Mouse (Mus musculus) heart, postnatal 25 days (tissue): ENCODE data around the gene Nphs2. TPM values are rescaled to one million over a fixed set of nuclear protein-coding genes. Genes with fewer than 3 reads are reported as not detected.
"Not testable (repeated sequence)": the region's sequence is repeated elsewhere in the genome, so short reads cannot be mapped to it uniquely, and the experiment has no call there.

ENCODE experiments used
- DNase-seq: peaks from one replicate; pipeline ENCODE4 v3.0.0; 2022; ENCODE audit warnings: low spot score
- intact Hi-C: fragments of 180-260 bp; cut with DNase I; formaldehyde crosslinking; loops from one replicate; pipeline ENCODE4 v1.15.1; 2025
- total RNA-seq, 2 experiments: library from RNA; stranded (reverse); gene quantifications; 2 replicates each; pipeline ENCODE4 v1.2.3; 2021

Nphs2 gene
- not detected for total RNA-seq

DNA sequence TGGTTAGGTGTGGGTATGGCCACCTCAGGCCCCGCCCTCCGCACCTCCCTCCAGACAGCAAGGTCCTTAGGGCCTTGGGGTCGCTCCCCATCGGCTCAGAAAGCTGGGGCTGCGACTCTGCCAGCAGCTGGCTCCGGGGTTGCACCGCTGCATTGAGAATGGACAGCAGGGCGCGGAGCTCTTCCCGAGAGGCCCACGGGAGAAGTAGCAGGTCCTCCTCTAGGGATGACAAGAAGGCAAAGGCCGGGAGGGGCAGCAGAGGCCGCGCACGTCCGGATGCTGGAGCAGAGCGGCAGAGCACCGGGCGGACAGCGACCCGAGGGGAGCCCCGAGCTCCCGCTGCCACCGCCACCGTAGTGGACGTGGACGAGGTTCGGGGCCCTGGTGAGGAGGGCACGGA, at the start of gene Nphs2:
Gene Nphs2 (plus strand): TSS at position 98 of the 400 bp plus-strand sequence.
- intact Hi-C loops = no loop called here
- DNase-seq = no peak

DNA sequence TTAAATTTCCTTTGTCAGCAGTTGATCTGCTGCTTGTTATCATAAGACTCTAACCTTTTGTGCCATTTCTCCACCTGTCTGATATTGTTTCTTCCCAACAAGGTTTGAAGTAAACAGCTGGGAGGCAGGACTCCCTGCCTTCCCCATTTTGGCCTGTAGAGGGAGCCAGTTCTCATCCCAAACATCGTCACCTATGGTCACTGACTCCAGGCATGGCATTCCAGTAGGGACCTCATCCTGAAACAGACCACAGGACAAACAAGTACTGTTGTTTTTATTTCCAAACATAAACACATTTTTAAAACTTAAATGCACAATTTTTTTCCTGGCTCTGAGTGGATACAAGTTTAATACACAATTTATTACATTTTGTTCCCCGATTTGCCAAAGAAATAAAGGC, 47.2 kb upstream of the Nphs2 start:
- no peak for DNase-seq
- intact Hi-C loops = loop anchor here (2.0 to 5.0 kb wide), 2 partner anchors 277 to 369 kb away; no protein-coding TSS in a partner anchor

GRCm38 (mm10) chr1:156263946-156264345, 46.6 kb upstream of the Nphs2 start:
- intact Hi-C loops = loop anchor here (2.0 to 5.0 kb wide), 2 partner anchors 277 to 368 kb away; no protein-coding TSS in a partner anchor
- no peak for DNase-seq

DNA sequence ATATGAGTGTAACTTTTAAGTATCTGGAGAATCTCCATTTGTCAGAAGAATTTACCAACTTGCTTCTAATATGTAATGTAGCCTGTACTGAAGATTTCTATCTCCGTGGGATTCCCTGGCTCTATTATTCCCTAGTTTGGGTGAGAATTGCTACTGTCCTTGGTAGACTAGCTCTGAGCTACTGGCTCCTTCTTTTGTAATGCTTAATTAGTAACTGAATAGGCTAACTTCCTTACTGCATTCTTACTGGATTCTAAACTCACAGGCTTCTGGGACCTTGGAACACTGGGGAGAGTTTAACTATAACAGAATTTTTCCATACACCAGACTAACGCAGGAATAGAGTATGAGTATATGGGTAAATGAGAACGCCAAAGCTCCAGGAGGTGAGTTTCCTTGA, 42.0 kb upstream of the Nphs2 start:
- intact Hi-C loops = not testable (repeated sequence)

DNA sequence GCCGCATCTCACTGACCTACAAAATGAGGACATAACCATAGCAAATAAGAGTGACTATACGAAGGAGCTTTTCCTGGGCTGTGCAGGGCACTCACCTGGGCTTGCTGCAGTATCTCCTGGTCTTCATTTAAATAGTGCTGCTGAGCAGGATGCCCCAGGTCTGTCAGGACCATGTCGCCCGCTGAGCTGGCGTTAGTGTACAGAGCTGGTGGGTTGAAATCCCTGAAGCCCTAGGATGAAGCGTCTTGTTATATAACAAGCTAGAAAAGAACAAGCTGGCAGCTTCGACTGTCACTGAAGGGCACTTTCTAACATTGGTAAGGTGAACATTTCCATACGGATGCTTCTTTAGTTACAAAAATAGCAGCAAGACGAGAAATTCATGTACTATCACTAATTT, 40.1 kb upstream of the Nphs2 start:
- intact Hi-C loops = no loop called here
- no peak for DNase-seq

More for the DNA sequence above, 42.0 kb upstream of the Nphs2 start:
- not testable (repeated sequence) for DNase-seq

GRCm38 (mm10) chr1:156271654-156272053, 38.9 kb upstream of the Nphs2 start:
- no peak for DNase-seq
- intact Hi-C loops = no loop called here

- DNase-seq = no peak
- intact Hi-C loops = no loop called here
Observed at GRCm38 (mm10) chr1:156273647-156274046, 36.9 kb upstream of the Nphs2 start.

- no peak for DNase-seq
- intact Hi-C loops = no loop called here
Observed at GRCm38 (mm10) chr1:156280131-156280530, 30.4 kb upstream of the Nphs2 start.

DNA sequence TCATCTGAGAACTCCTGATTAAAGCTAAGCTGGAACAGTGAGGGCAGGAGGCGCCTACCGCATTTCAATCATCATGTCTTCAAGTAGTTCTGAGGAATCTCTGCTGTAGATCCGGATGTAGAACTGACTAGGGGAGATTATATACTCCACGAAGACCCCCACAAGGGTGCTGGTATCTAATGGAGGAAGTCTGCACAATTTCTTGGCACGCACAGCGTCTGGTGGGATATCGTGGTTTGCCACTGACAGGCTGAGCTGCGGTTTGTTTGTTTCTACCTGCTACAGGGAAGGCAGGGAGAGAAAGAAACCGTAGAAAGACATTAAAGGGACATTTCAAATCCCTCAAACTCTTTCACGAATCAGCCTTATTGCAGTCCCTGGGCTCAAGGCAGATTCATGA, 26.3 kb upstream of the Nphs2 start:
- intact Hi-C loops = no loop called here
- no peak for DNase-seq

- no peak for DNase-seq
- intact Hi-C loops = no loop called here
Observed at GRCm38 (mm10) chr1:156284851-156285540, 25.5 kb upstream of the Nphs2 start.

- no peak for DNase-seq
- intact Hi-C loops = no loop called here
Observed at GRCm38 (mm10) chr1:156285541-156285896, 25.0 kb upstream of the Nphs2 start.

GRCm38 (mm10) chr1:156288556-156289221, 21.8 kb upstream of the Nphs2 start:
- DNase-seq = no peak
- intact Hi-C loops = no loop called here

DNA sequence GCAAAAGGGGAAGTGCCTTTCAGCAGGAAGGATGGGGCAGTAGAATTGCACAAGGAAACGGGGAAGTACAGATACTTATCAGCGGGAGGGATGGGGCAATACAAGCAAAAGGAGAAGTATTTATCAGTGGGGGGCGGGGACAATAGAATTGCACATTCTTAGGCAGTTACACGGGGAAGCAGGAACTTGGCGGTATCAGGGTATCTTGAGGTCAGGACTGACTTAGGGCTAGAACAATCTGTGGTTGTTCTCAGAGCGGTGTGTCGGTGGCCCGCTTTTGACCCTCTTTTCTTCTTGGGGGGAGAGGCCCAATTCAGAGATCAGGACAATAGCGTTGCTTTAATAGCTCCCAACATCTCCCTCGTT, 21.3 kb upstream of the Nphs2 start:
- DNase-seq, intact Hi-C loops: not testable (repeated sequence)

GRCm38 (mm10) chr1:156290016-156290415, 20.5 kb upstream of the Nphs2 start:
- DNase-seq = no peak
- intact Hi-C loops = no loop called here

DNA sequence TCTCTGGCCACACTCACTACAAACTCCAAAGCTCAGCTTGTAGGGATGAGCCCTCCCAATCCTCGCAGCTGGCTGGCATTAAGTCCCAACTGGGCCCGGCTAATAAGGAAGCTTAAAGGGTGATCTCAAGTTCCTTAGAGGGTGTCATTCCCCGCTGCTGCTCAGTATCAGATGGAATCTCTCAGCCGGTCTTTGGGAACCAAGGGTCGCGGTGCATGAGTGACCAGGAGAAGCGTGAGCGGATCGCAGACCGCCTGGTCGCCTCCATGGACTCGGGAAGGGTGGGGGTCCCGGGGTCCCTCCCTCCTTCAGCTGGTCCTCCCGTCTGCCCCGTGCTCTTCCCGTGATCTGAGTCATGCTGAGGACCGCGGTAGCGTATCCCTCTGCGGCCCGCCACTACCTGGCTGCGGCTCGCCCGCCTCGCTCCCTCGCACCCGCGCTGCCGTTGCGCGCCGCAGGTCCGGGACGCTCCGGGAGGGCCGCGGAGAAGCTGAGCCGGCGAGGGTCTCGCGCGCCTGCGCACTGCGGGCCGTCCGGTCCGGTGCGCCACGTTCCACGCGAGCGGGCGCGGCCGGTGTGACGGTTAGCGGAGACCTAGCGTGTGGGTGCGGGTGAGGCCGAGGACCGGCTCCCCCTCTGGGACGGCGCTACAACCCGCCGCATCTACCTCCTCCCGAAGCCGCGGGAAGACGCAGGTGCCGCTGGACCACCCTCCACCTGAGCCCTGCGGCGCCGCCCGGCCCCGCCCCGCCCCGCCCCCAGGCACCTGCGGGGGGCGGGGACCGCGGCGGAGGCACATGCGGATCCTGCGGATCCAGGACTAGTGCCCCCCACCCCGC, 7.4 kb upstream of the Nphs2 start, which contains the start of gene Tdrd5:
Gene Tdrd5 (minus strand): TSS at position 754 of the 839 bp plus-strand sequence.
- DNase-seq = no peak

DNA sequence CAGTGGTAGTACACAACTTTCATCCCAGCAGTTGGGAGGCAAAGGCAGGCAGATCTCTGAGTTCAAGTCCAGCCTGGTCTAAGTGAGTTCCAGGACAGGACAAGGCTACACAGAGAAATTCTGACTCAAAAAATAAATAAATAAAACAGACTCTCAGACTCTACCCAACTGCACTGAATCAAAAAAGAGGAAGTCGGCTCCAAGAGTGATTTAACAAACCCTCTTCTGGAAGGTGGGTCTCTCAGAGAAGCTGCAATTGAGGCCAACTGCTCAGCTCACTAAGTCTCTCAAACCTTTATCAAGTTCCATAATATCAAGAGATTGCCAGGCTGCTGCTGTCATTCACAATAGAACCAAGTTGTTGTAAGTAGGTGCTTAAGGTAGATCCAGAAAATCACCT, 1.9 kb upstream of the Nphs2 start:
- intact Hi-C loops = no loop called here
- no peak for DNase-seq

More for the DNA sequence above, 7.4 kb upstream of the Nphs2 start, which contains the start of gene Tdrd5:
- intact Hi-C loops = no loop called here

- intact Hi-C loops = no loop called here
- no peak for DNase-seq
Observed at GRCm38 (mm10) chr1:156323126-156323525, 12.6 kb downstream of the Nphs2 start.

DNA sequence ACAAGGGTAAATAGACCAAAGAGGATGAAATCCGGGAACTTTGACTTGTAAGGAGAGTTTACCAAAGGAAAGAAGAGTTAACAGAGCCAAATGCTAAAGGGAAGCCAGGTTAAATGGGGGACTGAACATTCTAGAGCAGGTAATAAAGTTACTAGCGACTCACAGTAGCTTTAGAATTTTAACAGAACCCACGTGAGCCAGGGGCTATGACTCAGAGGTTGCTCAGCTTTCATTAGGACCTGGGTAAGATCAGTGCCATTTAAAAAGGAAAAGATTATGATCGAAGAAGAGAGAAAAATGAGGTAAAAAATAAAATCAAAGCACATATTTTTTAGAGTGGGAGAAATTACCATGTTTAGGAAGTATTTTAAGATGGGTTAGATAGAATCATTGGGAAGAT, 30.3 kb downstream of the Nphs2 start:
- no peak for DNase-seq
- intact Hi-C loops = no loop called here

GRCm38 (mm10) chr1:156344433-156344832, 33.9 kb downstream of the Nphs2 start:
- DNase-seq = no peak
- intact Hi-C loops = no loop called here

GRCm38 (mm10) chr1:156345633-156346032, 35.1 kb downstream of the Nphs2 start:
- DNase-seq = no peak
- intact Hi-C loops = no loop called here

GRCm38 (mm10) chr1:156349031-156349430, 38.5 kb downstream of the Nphs2 start:
- no peak for DNase-seq
- intact Hi-C loops = no loop called here
